Mouse (Mus musculus) granulocyte monocyte progenitor cell, adult 5-6 weeks (primary cell): Measurements from ENCODE around the gene Pnpla7. TPM values are rescaled to one million over a fixed set of nuclear protein-coding genes. Genes with fewer than 3 reads are reported as not detected.

Experiments used
- ATAC-seq: replicated peaks from 2 replicates; pipeline ENCODE4 v1.8.0; 2016; ENCODE audit warnings: mild to moderate bottlenecking, moderate TSS enrichment, inconsistent platforms; ENCODE audit not compliant: poor library complexity, severe bottlenecking
- total RNA-seq, 2 experiments: library from RNA; stranded (forward) in 1 of 2; stranded (reverse) in 1 of 2; fragments of 200-712, 200-1000 nt in 1 of 2; fragments of >200 nt in 1 of 2; fragmentation: Nextera tagmentation in 1 of 2; gene quantifications; 2 replicates each; pipeline ENCODE4 v1.2.3; 2014 to 2017

Gene Pnpla7
- total RNA-seq, 2 experiments from 2014 or later = 40.5 to 54.4 TPM

DNA sequence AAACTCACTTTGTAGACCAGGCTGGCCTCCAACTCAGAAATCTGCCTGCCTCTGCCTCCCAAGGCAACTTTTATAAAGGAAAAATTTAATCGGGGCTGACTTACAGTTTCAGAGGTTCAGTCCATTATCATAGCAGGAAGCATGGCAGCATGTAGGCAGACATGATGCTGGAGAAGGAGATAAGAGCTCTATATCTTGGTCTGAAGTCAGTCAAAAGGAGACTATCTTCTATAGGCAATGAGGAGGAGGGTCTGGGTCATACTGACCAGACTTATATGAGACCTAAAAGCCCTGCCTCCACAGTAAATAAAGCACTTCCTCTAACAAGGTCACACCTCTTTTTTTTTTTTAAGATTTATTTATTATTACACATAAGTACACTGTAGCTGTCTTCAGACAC lies 88.5 kb downstream of the Pnpla7 start:
- no peak for ATAC-seq

DNA sequence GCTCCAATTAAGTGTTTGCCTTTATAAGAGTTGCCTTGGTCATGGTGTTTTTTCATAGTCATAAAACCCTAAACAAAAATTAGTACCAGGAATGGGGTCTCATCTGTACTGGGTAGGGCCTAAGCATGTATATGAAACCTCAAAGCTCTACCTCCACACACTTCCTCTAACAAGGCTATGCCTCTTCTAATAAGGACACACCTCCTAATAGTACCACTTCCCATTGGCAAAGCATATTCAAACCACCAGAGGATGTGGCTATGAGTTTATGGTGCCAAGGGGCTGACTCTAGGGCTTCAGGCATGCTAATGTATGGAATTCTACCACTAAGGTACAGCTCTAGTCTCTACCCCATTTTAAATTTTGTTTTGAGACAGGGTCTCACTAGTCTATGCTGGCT lies 89.7 kb downstream of the Pnpla7 start:
- peak; percentile 75; the same call in 1 of the 2 replicates for ATAC-seq

DNA sequence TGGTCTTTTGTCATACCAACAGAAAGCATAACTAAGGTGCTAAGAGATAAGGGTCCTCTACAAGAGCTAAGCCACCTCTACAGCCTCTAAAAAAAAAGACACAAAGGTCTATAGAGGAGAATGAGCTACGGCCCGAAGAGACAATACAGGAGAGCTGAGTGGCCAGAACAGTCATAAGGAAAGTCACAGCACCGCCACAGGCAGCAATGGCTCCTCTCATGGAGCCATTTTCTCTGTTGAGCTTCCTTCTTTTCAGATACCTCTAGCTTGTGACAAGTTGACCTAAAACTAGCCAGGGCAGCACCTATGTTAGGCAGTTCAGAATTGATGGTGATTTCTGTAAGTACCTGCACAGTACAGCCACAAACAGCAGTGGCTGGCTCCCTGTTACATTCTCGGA lies 90.7 kb downstream of the Pnpla7 start:
- no peak for ATAC-seq

DNA sequence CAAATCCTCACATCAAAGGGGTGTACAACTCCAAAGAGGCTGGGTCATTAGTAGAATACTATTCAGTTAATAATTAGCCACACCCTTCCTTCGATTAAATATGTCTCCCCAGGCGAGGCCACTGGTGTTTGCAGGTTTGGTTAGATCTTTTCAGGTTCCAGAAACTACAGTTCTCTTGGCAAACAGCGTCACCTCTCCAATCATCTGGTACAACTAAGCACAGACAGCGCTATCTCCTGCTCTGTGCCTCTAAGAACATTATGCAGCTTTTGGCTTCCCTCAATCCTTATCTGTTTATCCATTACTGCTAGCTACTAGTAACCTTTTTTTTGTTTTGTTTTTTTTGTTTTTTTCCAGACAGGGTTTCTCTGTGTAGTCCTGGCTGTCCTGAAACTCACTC lies 93.7 kb downstream of the Pnpla7 start:
- no peak for ATAC-seq

DNA sequence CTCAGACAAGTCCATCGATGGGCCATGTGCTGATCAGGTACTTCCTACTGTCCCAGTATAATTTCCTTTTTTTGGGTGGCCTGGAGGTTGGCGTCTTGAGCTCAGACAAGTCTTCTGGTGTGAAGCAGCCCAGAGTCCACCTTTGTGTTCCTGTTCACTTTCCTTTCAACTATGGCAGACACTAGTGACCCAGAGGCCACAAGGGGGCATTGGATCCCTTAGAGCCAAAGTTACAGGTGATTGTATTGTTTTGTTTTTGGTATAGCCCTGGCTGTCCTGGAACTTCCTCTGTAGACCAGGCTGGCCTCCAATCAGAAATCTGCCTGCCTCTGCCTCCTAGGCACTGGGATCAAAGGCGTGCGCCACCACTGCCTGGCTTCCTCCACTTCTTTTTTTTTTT lies 96.6 kb downstream of the Pnpla7 start:
- ATAC-seq = no peak

DNA sequence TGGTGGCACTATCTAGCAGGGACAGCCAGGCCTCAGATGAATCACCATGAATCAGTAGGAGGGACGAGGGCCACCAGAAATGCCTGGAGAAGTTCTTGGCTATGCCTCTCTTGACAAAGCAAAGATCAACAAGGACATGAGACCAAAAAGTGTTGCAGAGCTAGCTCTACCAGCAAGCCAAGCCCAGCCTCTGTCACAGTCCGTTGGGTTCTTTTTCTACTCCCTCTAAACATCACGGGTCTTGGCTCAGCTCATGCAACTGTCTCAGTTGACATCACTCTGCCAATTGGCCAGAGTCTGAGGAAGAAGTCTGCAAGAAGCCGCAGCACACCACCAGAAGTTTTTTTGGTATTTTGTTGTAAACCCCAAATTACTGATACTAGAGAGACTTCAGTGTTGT lies 99.7 kb downstream of the Pnpla7 start:
- no peak for ATAC-seq

DNA sequence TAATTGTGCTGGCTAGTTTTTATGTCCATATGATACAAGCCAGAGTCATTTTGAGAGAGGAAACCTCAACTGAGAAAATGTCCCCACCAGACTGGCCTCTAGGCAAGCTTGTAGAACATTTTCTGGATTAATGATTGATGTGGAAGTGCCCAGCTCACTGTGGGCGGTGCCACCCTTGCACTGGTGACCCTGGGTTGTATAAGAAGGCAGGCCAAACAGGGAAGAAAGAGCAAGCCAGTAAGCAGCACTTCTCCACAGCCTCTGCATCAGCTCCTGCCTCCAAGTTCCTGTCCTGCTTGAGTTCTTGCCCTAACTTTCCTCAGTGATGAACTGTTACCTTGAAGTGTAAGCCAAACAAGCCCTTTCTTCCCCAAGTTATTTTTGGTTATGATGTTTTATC lies 103.1 kb downstream of the Pnpla7 start:
- no peak for ATAC-seq

DNA sequence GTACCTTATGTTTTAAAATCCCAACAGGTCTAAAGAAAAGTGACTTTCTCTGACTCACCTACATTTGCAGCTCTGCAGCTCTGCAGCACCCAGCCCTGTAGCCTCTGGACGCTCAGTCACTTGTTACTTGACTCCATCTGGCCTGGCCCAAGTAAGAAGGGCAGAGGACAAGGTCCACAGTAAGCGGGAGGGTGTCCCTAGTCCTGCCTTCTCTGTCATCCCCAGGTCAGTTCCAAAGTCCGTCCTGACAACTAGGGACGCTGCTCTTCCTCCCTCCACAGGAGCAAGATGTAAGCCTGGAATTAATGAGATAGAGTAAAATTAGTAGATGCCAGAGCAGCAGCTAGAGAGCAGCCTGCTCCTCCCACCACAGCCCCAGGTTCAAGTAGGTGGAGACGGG lies 104.2 kb downstream of the Pnpla7 start, which contains the start of gene Entpd8:
TSS of gene Entpd8 (plus strand) at position 229 of the 400 bp plus-strand sequence.
- ATAC-seq = no peak

DNA sequence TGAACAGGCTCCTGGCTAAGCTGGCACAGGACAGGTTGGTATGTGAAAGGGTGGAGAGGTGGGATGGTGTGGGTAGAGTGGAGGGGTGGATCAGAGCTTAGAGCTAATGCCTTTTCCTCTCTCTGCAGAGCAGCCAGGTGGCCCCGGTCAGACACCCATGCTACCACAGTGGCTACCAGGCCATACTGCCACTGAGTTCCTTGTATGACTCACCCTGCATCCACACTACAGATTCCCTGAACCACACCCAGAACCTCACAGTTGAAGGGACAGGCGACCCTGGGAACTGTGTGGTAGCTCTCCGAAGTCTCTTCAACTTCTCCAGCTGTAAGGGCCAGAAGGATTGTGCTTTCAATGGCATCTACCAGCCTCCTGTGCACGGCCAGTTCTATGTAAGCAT lies 107.9 kb downstream of the Pnpla7 start:
- no peak for ATAC-seq

DNA sequence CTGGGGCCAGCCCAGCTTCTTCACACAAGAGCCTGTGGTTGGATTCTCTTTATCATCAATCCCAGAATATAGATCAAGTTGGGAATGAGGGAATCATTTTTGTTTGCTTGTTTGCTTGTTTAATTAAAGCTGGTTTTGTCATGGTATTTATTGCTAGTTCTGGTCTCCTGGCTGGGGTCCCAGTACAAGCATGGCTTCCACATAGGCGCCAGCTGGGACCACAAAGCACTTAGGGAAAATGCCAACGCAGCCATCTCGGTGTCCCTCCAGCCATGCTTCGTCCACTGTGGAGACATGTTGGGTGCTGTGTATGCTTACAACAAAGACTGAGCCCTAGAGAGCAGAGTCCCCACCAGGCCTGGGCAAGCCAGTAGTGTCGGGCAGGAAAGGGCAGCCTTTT lies 109.7 kb downstream of the Pnpla7 start:
- no peak for ATAC-seq

DNA sequence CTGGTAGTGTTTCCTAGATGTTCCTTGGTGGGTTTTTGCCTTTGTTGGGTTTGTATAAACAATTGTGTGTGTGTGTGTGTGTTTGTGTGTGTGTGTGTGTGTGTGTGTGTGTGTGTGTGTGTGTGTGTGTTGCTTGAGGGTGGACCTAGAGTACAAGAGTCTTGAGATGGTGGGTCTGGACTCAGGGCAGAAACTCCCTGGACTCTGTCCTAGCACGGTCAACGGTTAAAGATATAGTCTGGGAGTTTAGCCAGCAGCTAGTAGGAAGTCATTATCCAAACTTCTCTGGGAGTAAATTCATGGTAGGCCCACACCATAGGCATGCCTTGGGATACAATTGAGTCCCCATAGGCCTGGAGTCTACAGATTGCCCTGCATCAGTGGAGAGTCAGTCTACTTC lies 112.0 kb downstream of the Pnpla7 start:
- ATAC-seq = no peak

DNA sequence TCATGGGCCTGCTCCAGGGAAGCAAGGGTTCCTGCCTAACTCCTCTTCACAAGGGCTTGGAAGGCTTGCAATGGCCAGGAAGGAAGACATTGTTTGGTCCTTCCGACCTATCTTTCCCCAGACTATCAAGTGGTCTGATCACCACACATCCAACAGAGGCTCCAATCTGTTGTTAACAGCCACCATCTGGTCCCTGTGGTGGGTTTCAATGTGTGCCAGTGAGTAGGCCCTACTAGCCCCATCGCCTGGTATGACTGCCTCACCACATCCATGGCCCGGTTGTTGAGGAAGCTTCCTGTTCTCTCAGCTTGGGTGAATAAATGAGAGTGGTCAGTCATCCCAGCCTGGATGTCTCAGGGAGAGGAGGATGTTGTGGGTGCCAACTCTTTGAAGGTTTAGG lies 112.8 kb downstream of the Pnpla7 start:
- ATAC-seq = no peak

DNA sequence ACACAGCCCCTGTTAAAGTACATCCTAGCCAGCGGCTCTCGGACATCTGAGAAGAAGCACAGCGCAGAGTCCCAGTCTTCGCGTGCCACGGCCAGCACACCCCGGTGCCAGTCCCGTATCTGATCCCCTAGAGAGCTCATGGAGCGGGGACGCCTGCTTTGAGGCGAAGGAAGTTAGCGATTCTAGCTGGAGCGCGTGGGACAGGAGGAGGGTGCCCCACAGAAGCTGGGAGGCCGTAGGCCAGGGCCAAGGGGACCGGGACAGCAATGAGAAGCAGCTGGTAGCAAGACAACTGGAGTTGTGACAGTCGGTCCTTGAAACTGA lies 118.9 kb downstream of the Pnpla7 start:
- ATAC-seq = peak; percentile 22; the same call in 1 of the 2 replicates

DNA sequence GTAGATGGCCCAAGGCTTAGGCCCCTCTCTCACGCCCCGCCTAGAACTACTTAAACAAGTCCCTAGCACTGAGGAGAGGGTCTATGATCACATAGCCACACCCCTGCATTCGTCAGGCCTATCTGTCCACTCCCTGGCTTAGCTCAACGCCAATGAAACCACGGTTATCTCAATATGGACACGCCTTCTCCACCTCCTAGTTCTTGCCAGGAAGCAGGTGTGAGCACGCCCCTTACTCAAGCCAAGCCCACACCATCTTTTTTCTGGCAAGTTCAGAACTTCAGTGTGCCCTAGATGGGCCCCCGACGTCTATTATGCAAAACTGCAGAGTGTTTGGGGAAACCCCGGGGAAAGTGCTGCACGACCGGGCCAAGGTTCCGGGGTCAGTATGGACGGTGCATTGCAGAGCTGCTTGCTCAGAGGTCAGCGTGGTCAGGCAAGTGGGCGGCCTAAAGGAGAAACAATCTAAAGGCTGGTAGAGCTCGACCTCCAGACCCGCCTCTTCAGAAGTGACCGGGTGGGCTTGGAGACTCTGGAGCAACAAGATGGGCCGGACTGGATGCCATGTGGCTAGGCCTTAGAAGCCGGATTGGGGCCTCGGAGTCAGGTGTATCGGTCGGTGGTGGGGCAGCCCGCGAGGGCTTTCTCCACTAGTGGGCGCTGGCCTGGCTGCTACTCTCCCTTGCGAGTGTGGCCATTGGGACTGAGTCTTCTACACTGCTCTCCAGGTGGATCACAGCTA lies 119.4 kb downstream of the Pnpla7 start, which contains the start of gene Noxa1:
TSS of gene Noxa1 (minus strand) at position 41 of the 742 bp plus-strand sequence.
- ATAC-seq = peak; percentile 54

DNA sequence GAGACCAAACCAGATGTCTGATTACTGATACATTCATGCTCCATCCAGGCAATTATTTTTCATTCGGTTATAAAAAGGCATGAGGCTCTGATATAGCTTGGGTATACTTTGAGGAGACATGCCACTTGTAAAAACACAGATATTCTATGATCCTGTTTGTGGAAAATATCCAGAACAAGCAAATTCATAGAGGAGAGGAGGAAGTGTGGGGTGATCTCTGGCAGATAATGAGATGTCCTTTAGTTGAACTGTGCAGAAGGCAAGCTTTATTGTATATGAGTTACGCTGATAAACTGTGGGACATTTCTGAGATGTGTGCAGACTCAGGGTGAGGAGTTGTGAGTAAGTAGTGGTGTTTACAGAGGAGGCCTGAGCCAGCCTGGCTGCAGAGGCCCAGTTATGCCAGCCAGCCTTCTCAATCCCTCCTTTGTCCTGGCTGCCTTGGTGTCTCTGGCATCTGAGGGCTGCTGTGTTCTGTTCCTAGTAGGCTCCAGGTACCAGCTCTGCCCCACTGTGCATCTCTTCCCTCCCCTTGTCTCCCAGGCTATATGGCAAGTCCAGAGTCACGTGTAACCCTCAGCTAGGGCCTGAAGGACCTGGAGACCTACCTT lies 122.3 kb downstream of the Pnpla7 start:
- ATAC-seq = no peak

DNA sequence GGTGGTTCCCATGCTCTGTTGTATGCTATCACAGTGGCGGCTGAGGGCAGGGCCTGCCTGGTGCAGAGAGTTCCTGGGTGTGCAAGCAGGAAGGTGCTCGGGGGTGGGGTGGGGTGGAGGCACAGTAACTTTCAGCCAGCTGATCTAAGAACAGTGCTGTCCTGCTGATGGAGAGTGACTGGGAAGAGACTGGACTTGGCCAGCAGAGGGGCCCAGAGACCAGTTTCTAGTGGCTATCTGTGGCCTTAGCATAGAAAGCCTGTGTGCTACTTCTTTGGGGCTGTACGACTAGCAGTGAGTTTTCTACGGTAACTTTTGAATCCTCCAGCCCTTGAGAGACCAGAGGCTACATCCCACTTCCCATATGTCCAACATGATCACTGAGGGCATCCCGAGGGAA lies 123.1 kb downstream of the Pnpla7 start:
- ATAC-seq = no peak

DNA sequence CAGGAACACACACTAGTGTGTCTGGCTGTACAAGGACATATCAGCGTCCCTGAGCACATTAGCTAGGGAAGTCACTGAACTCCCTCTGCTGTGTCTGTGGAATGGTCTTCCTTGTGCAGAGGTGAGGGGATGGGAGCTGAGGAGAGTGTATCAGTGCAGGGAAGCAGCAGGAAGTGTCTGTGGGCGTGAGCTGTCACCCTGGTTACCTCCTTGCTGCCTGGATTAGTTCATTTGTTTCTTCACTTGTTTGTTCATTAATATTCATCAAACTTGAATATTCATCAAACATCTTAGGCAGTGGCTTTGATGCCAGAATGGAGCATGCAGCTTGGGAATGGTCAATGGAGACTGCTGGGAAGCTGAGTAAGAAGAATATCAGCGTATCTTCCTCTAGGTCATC lies 123.9 kb downstream of the Pnpla7 start:
- ATAC-seq = no peak

Other genes with a start within 250 kb of the Pnpla7 start
- 0.58 and 3.2 TPM in 2 replicates for gene Cacna1b, start 212.9 kb upstream of the Pnpla7 start, total RNA-seq (2014; fragmentation: Nextera tagmentation)
- 0.04 and 0.21 TPM in 2 replicates for gene Cacna1b, start 212.9 kb upstream of the Pnpla7 start, total RNA-seq (2017)
- 61.9 and 82.0 TPM in 2 replicates for gene Ehmt1, start 56.4 kb upstream of the Pnpla7 start, total RNA-seq (2014; fragmentation: Nextera tagmentation)
- gene Ehmt1, start 56.4 kb upstream of the Pnpla7 start, total RNA-seq (2017) = 91.2 and 105 TPM in 2 replicates
- gene Arrdc1, start 40.8 kb upstream of the Pnpla7 start, total RNA-seq (2014; fragmentation: Nextera tagmentation) = 46.0 and 82.7 TPM in 2 replicates
- gene Arrdc1, start 40.8 kb upstream of the Pnpla7 start, total RNA-seq (2017) = 57.3 and 68.1 TPM in 2 replicates
- gene Zmynd19, start 26.2 kb upstream of the Pnpla7 start, total RNA-seq (2014; fragmentation: Nextera tagmentation) = 18.5 and 26.3 TPM in 2 replicates
- gene Zmynd19, start 26.2 kb upstream of the Pnpla7 start, total RNA-seq (2017) = 38.6 and 72.0 TPM in 2 replicates
- 24.5 and 25.1 TPM in 2 replicates for gene Dph7, start 13.6 kb upstream of the Pnpla7 start, total RNA-seq (2014; fragmentation: Nextera tagmentation)
- 21.1 and 23.7 TPM in 2 replicates for gene Dph7, start 13.6 kb upstream of the Pnpla7 start, total RNA-seq (2017)
- 69.5 and 99.3 TPM in 2 replicates for gene Mrpl41, start 935 bp upstream of the Pnpla7 start, total RNA-seq (2014; fragmentation: Nextera tagmentation)
- 174 and 218 TPM in 2 replicates for gene Mrpl41, start 935 bp upstream of the Pnpla7 start, total RNA-seq (2017)
- 18.6 and 19.2 TPM in 2 replicates for gene Nsmf, start 78.3 kb downstream of the Pnpla7 start, total RNA-seq (2014; fragmentation: Nextera tagmentation)
- gene Nsmf, start 78.3 kb downstream of the Pnpla7 start, total RNA-seq (2017) = 4.2 and 22.6 TPM in 2 replicates
- not detected in 2 replicates for gene Entpd8, start 104.3 kb downstream of the Pnpla7 start, total RNA-seq (2014; fragmentation: Nextera tagmentation)
- gene Entpd8, start 104.3 kb downstream of the Pnpla7 start, total RNA-seq (2017) = not detected in 2 replicates
- gene Noxa1, start 119.1 kb downstream of the Pnpla7 start, total RNA-seq (2014; fragmentation: Nextera tagmentation) = 1.3 TPM in 1 of 2 replicates, not detected in the other
- gene Noxa1, start 119.1 kb downstream of the Pnpla7 start, total RNA-seq (2017) = not detected in 2 replicates
- gene Nrarp, start 204.7 kb downstream of the Pnpla7 start, total RNA-seq (2014; fragmentation: Nextera tagmentation) = 0.62 TPM in 1 of 2 replicates, not detected in the other
- gene Nrarp, start 204.7 kb downstream of the Pnpla7 start, total RNA-seq (2017) = 0.39 and 0.72 TPM in 2 replicates
- gene Tor4a, start 220.9 kb downstream of the Pnpla7 start, total RNA-seq (2014; fragmentation: Nextera tagmentation) = 14.6 and 20.2 TPM in 2 replicates
- gene Tor4a, start 220.9 kb downstream of the Pnpla7 start, total RNA-seq (2017) = 14.7 and 16.4 TPM in 2 replicates
- gene Nelfb, start 235.5 kb downstream of the Pnpla7 start, total RNA-seq (2014; fragmentation: Nextera tagmentation) = 58.5 and 79.5 TPM in 2 replicates
- 33.7 and 81.1 TPM in 2 replicates for gene Nelfb, start 235.5 kb downstream of the Pnpla7 start, total RNA-seq (2017)
- gene Stpg3, start 238.6 kb downstream of the Pnpla7 start, total RNA-seq (2014; fragmentation: Nextera tagmentation) = not detected in 2 replicates
- not detected in 2 replicates for gene Stpg3, start 238.6 kb downstream of the Pnpla7 start, total RNA-seq (2017)
- not detected in 2 replicates for gene Fam166a, start 242.7 kb downstream of the Pnpla7 start, total RNA-seq (2014; fragmentation: Nextera tagmentation)
- gene Fam166a, start 242.7 kb downstream of the Pnpla7 start, total RNA-seq (2017) = not detected in 2 replicates
- gene Tubb4b, start 248.7 kb downstream of the Pnpla7 start, total RNA-seq (2014; fragmentation: Nextera tagmentation) = 180 and 327 TPM in 2 replicates
- gene Tubb4b, start 248.7 kb downstream of the Pnpla7 start, total RNA-seq (2017) = 560 and 623 TPM in 2 replicates